Mouse (Mus musculus) limb, embryonic 10.5 days (tissue): ENCODE data around the gene Zdhhc13. TPM values are rescaled to one million over a fixed set of nuclear protein-coding genes. Genes with fewer than 3 reads are reported as not detected.

ENCODE experiments used
- DNase-seq: peaks from one replicate; pipeline ENCODE4 v3.0.0-alpha.2; 2017; ENCODE audit warnings: low spot score
- H3K27ac ChIP-seq: fragments of 300-500 bp; sonication (generic); 2 replicates; pipeline ENCODE4 v1.5.1; 2016; ENCODE audit warnings: mild to moderate bottlenecking
- H3K27me3 ChIP-seq: fragments of 300-500 bp; sonication (generic); 2 replicates; pipeline ENCODE4 v1.6.1; 2016; ENCODE audit warnings: low read depth, mild to moderate bottlenecking; ENCODE audit not compliant: poor library complexity, severe bottlenecking
- H3K36me3 ChIP-seq: fragments of 300-500 bp; sonication (generic); 2 replicates; pipeline ENCODE4 v1.6.1; 2016; ENCODE audit warnings: mild to moderate bottlenecking, moderate library complexity
- H3K4me1 ChIP-seq: fragments of 300-500 bp; sonication (generic); 2 replicates; pipeline ENCODE4 v1.6.1; 2016
- H3K4me3 ChIP-seq: fragments of 300-500 bp; sonication (generic); 2 replicates; pipeline ENCODE4 v1.5.1; 2016; ENCODE audit warnings: mild to moderate bottlenecking, moderate library complexity
- H3K9me3 ChIP-seq: fragments of 300-500 bp; sonication (generic); replicated peaks from 2 replicates; pipeline ENCODE4 v1.6.1; 2016; ENCODE audit warnings: mild to moderate bottlenecking
- WGBS: fragments of 180-500 bp; shearing (Covaris S2); methylation state at CpG from one replicate; pipeline ENCODE4 v1.1.7; 2016; 5-methylcytosine and 5-hydroxymethylcytosine counted together
- polyA plus RNA-seq: library from polyadenylated mRNA; unstranded; fragments of >200 nt; fragmentation: Nextera tagmentation; extraction: Ambion mirVana; gene quantifications from 2 replicates; pipeline ENCODE4 v1.2.1, GENCODE M21; 2016

The Zdhhc13 gene
- polyA plus RNA-seq, 1 experiment from 2014 or later, result 31.1 TPM

GRCm38 (mm10) chr7:48803381-48803780 is 14.6 kb downstream of the Zdhhc13 start:
- no peaks in the 10 kb centered on the region for H3K4me1 ChIP-seq
- no peaks in the 10 kb centered on the region for H3K27me3 ChIP-seq
- no peak for DNase-seq
- H3K4me3 ChIP-seq, result no peak overlapping the region
- peaks cover 68% of the 10 kb centered on the region for H3K36me3 ChIP-seq
- WGBS, result 92% methylated on average over 7 of the region's 7 CpGs
- no peaks in the 10 kb centered on the region for H3K9me3 ChIP-seq
- H3K27ac ChIP-seq, result no peak overlapping the region

GRCm38 (mm10) chr7:48806587-48806986 is 17.8 kb downstream of the Zdhhc13 start:
- peaks cover 79% of the 10 kb centered on the region for H3K36me3 ChIP-seq
- H3K4me1 ChIP-seq, result no peaks in the 10 kb centered on the region
- WGBS, result 88% methylated on average over 4 of the region's 4 CpGs
- DNase-seq, result no peak
- H3K9me3 ChIP-seq, result no peaks in the 10 kb centered on the region
- no peak overlapping the region for H3K4me3 ChIP-seq
- no peak overlapping the region for H3K27ac ChIP-seq
- no peaks in the 10 kb centered on the region for H3K27me3 ChIP-seq

- no peaks in the 10 kb centered on the region for H3K27me3 ChIP-seq
- no peak overlapping the region for H3K4me3 ChIP-seq
- no peak for DNase-seq
- no peak overlapping the region for H3K27ac ChIP-seq
- H3K36me3 ChIP-seq, result peaks cover 60% of the 10 kb centered on the region
- H3K4me1 ChIP-seq, result no peaks in the 10 kb centered on the region
- no peaks in the 10 kb centered on the region for H3K9me3 ChIP-seq
- WGBS, result 98% methylated on average over 1 of the region's 1 CpGs
These were observed 21.8 kb downstream of the Zdhhc13 start for GRCm38 (mm10) chr7:48810652-48811051.

- Histone ChIP-seq H3K4me3 (no peak overlapping the region), H3K27ac (no peak overlapping the region), H3K4me1 (no peaks in the 10 kb centered on the region), H3K36me3 (peaks cover 53% of the 10 kb centered on the region), H3K27me3 (no peaks in the 10 kb centered on the region), H3K9me3 (no peaks in the 10 kb centered on the region)
- DNase-seq, result no peak
These were observed 23.6 kb downstream of the Zdhhc13 start for GRCm38 (mm10) chr7:48812358-48812757.

DNA sequence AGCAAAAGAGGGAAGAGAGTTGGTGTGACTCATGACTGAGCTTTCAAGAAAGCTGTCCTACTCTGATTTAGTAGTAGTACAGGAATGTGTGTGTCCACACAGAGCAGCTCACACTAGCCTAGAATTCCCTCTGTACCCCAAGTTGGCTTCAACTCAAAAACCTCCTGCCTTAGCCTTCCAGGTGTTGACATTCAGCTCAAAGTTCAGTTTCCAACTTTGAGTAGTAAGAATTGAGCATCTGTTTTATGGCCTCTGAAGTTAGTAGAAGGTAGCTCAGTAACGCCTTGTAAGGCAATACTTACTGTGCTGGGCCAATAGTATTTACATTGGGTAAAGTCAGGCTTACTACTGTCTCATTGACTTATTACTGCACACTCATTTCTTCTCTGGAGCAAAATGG is 24.8 kb downstream of the Zdhhc13 start:
- H3K9me3 ChIP-seq, result no peaks in the 10 kb centered on the region
- no peak overlapping the region for H3K4me3 ChIP-seq
- H3K36me3 ChIP-seq, result peaks cover 58% of the 10 kb centered on the region
- DNase-seq, result no peak
- 80% methylated on average over 1 of the region's 1 CpGs for whole genome bisulfite sequencing
- no peaks in the 10 kb centered on the region for H3K27me3 ChIP-seq
- H3K27ac ChIP-seq, result no peak overlapping the region
- H3K4me1 ChIP-seq, result no peaks in the 10 kb centered on the region

GRCm38 (mm10) chr7:48821654-48822053 is 32.9 kb downstream of the Zdhhc13 start:
- 91% methylated on average over 5 of the region's 5 CpGs for WGBS
- H3K36me3 ChIP-seq, result peaks cover 91% of the 10 kb centered on the region

DNA sequence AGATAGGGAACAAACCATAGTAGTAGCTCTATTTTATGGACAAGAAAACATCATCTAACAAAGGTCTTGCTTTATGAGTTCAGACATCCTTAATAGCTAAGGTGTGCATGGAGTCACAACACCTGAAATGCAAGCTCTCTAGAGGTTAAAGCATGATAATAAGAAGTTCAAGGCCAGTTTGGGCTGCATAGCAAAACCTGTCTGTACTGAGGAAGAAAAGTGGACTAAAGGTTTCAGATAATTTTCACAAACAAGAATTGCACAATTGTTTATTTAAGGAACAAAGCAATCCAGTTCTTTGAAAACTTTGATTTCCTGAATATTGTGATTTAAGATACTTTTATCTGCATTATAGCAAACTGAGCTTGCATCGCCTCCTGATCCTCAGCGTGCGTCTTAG is 34.8 kb downstream of the Zdhhc13 start:
- Histone ChIP-seq H3K9me3 (no peaks in the 10 kb centered on the region), H3K27ac (no peak overlapping the region), H3K4me1 (no peaks in the 10 kb centered on the region), H3K4me3 (no peak overlapping the region), H3K27me3 (no peaks in the 10 kb centered on the region), H3K36me3 (peaks cover 90% of the 10 kb centered on the region)
- WGBS, result 97% methylated on average over 3 of the region's 3 CpGs
- DNase-seq, result no peak

More at GRCm38 (mm10) chr7:48821654-48822053, 32.9 kb downstream of the Zdhhc13 start:
- no peak overlapping the region for H3K4me3 ChIP-seq
- H3K27me3 ChIP-seq, result no peaks in the 10 kb centered on the region
- H3K4me1 ChIP-seq, result no peaks in the 10 kb centered on the region
- H3K9me3 ChIP-seq, result no peaks in the 10 kb centered on the region
- H3K27ac ChIP-seq, result no peak overlapping the region
- no peak for DNase-seq

DNA sequence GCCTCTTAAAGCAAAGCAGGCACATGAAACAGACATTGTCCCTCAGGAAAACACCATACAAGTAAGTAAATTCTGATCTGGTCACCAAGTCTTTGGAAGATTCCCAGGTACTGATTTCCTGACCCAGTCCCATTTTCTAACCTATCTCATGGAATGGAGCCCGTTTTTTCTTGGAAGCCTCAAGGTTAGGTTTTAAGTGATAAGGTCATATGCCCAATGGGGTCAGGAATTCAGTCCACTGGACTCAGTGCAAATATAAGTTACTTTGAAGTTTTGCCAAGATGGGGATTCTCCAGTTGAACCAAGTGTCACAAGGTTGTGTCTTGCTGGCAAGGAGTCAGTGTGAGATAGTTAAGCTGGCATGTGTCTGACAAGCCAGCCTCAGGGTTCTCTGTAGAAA is 35.9 kb downstream of the Zdhhc13 start:
- H3K4me3 ChIP-seq, result no peak overlapping the region
- 91% methylated on average over 1 of the region's 1 CpGs for WGBS
- H3K9me3 ChIP-seq, result no peaks in the 10 kb centered on the region
- no peak overlapping the region for H3K27ac ChIP-seq
- H3K27me3 ChIP-seq, result no peaks in the 10 kb centered on the region
- DNase-seq, result no peak
- H3K4me1 ChIP-seq, result no peaks in the 10 kb centered on the region
- peaks cover 80% of the 10 kb centered on the region for H3K36me3 ChIP-seq

DNA sequence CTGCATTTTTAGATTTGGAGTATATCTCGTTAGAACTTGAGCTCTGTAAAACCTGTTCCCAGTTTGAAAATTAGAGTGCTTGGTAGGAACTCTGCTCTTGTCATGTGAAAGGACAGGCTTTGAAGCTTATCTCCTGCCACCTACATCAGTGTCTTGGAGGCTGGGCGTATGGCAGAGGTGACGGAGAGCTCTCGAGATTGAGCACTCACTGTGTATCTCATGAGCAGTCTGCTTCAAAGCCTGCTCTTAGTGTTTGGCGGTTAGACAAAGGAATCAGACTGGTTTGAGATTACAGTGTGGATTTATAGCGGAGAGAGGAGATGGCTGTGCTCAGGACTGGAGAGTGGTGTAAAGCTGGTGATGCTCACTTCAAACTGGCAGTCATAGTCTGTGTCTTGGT is 36.4 kb downstream of the Zdhhc13 start:
- peaks cover 75% of the 10 kb centered on the region for H3K36me3 ChIP-seq
- 87% methylated on average over 6 of the region's 6 CpGs for WGBS
- no peak overlapping the region for H3K27ac ChIP-seq
- H3K4me3 ChIP-seq, result no peak overlapping the region
- no peaks in the 10 kb centered on the region for H3K27me3 ChIP-seq
- no peaks in the 10 kb centered on the region for H3K4me1 ChIP-seq
- no peak for DNase-seq
- H3K9me3 ChIP-seq, result no peaks in the 10 kb centered on the region

- peaks cover 38% of the 10 kb centered on the region for H3K36me3 ChIP-seq
- H3K27me3 ChIP-seq, result no peaks in the 10 kb centered on the region
- 88% methylated on average over 5 of the region's 5 CpGs for WGBS
- H3K27ac ChIP-seq, result no peak overlapping the region
- DNase-seq, result no peak
- no peaks in the 10 kb centered on the region for H3K9me3 ChIP-seq
- H3K4me1 ChIP-seq, result no peaks in the 10 kb centered on the region
- H3K4me3 ChIP-seq, result no peak overlapping the region
These were observed 40.5 kb downstream of the Zdhhc13 start for GRCm38 (mm10) chr7:48829177-48829910.

GRCm38 (mm10) chr7:48830395-48830794 is 41.6 kb downstream of the Zdhhc13 start:
- H3K4me1 ChIP-seq, result no peaks in the 10 kb centered on the region
- H3K27ac ChIP-seq, result no peak overlapping the region
- no peaks in the 10 kb centered on the region for H3K9me3 ChIP-seq
- no peak overlapping the region for H3K4me3 ChIP-seq
- 38% methylated on average over 2 of the region's 2 CpGs for WGBS
- H3K36me3 ChIP-seq, result peaks cover 27% of the 10 kb centered on the region
- DNase-seq, result no peak
- no peaks in the 10 kb centered on the region for H3K27me3 ChIP-seq

DNA sequence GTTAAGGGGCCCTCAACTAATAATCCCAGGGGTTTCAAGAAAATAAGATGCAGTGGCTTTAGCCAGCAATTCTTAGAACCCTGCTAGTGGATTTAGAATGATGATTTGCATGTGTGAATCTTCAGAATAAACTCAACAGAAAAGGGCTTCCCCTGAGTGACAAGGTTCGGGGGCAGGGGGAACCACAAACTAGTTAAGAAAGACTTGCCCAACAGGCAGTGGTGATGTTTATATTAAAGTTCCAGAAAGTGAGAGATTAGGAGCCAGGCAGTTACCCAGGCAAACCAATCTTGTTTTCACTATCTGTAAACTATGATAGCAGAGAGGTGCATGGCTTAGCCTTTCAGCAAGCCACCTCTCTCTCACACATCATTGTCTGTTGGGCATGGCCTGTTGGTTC is 43.9 kb downstream of the Zdhhc13 start:
- no peak for DNase-seq
- WGBS, result 86% methylated on average over 1 of the region's 1 CpGs
- peaks cover 6% of the 10 kb centered on the region for H3K36me3 ChIP-seq
- H3K4me3 ChIP-seq, result no peak overlapping the region
- H3K27ac ChIP-seq, result no peak overlapping the region
- no peaks in the 10 kb centered on the region for H3K4me1 ChIP-seq
- H3K9me3 ChIP-seq, result no peaks in the 10 kb centered on the region
- H3K27me3 ChIP-seq, result no peaks in the 10 kb centered on the region

GRCm38 (mm10) chr7:48834371-48834970 is 45.7 kb downstream of the Zdhhc13 start:
- Histone ChIP-seq H3K4me1 (no peaks in the 10 kb centered on the region), H3K4me3 (no peak overlapping the region), H3K9me3 (no peaks in the 10 kb centered on the region), H3K27me3 (no peaks in the 10 kb centered on the region), H3K36me3 (no peaks in the 10 kb centered on the region), H3K27ac (no peak overlapping the region)
- DNase-seq, result no peak
- 76% methylated on average over 4 of the region's 4 CpGs for WGBS
